Mouse (Mus musculus): ENCODE data around the gene Polr2l.

DNA sequence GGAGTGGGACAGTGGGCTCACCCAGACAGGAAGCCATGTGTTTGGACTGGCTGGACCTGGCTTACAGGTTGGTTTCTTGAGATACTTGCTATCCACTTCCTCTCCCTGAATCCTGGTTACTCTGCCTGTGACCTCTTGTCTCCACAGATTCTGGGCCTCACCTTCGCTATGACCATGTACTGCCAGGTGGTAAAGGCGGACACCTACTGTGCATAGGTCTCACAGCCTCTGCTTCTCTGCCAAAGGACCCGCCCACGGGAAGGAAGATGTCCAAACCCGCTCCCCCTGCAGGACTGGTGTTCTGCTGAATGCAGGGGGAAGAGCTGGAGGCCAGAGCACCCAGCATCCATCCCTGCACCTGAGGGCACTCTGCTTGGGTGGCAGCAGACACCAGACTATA is 17.8 kb upstream of the Polr2l start:
- no peak for TF ChIP-seq CTCF (IDR thresholded peaks at IDR 0.05; ENCODE audit: borderline replicate concordance, extremely low read depth, insufficient read depth, insufficient read length)
- TF ChIP-seq POLR2A (IDR thresholded peaks at IDR 0.05; ENCODE audit: borderline replicate concordance, extremely low read depth, insufficient read depth, insufficient read length, poor library complexity, severe bottlenecking) = no peak
